Mouse (Mus musculus) heart, adult 18-20 months (tissue): ENCODE data around the gene Angptl6. TPM values are rescaled to one million over a fixed set of nuclear protein-coding genes. Genes with fewer than 3 reads are reported as not detected.

Source experiments
- DNase-seq, 2 experiments: peaks; one replicate each; pipeline ENCODE4 v3.0.0; 2021 to 2022; ENCODE audit warnings: mixed read lengths in 1 of 2
- long read RNA-seq, 2 experiments: library from polyadenylated mRNA; stranded (forward); transcript quantifications; one replicate each; pipeline ENCODE4 v2.0.0; 2021
- total RNA-seq, 2 experiments: library from RNA; stranded (reverse); gene quantifications; 2 replicates each; pipeline ENCODE4 v1.2.3; 2021

The Angptl6 gene
- 1 to 10 TPM; 4.3 to 4.4 TPM for total RNA-seq
- long read RNA-seq, experiment 1, partial matches to known transcripts = 16 of 17 reads
- long read RNA-seq, experiment 1, other reads (novel, unspliced or antisense) = 1 of 17 reads
- long read RNA-seq, experiment 2, partial matches to known transcripts = 5 of 6 reads
- long read RNA-seq, experiment 2, other reads (novel, unspliced or antisense) = 1 of 6 reads

DNA sequence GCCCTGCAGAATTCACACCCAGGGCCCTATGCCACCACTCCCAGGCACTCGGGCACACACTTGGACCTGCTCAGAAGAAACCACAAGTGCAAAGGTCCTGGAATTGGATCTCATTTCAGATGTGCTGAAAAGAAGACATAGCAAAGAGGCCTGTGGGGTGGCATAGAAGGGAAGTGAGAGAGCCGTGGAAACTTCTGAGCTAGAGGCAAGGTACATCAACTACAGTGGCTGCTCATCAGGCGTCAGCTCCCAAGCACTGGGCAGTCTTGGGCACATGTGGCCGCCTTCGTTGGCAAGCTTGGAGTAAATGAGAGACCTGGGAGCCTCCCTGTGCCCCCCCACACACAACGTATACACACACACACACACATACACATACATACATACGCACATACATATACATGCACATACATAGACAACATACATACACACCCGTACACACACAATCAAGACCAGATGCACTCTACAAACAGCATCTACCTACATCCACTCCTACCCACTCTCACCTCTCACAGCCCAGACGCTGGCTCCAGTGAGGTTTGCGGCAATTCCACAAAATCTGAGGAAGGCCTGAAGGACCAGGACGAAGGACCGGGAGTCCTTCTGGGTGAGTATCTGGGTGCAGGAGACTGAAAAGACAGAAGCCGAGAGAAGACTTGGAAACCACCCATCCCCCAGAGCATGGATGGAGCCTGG is at the start of gene Angptl6:
Gene Angptl6 (minus strand): TSS at position 631 of the 696 bp plus-strand sequence.
- no peak for DNase-seq

DNA sequence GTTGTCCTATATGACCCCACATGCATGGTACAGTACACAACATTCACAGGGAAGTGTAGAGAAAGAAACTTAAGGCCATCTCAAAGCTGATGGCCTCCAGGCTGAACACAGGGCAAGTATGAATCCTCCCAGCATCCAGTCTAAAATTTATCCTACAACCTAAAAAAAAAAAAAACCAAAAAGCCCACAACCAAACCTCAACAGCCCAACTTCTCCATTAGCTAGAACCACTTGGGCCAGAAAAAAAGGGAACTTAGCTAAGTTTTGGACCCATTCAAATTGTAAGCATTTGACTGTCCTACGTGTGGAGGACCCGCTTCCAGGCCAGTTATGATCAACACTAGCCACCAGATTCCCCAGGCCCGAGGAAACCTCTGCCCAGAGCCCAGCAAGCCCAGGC is 43.7 kb upstream of the Angptl6 start:
- no peak for DNase-seq

DNA sequence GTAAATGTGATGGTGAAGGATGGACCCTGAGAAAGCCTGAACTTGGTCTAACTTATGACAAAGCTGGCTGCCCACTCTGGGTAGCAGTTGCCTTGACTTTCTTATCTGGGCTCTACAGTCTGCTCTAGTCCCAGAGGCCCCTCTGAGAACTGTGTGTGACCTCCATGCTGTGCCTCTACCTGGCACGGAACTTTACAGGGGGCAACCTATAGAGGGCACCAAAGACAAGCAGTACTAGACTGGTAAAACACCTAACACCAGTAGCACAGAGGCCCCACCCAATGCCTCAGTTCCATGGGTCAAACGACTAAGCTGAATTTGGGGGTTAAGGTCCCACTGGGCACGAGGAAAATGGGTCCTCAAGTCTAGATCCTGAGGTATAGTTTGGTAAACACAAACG is 36.6 kb upstream of the Angptl6 start:
- DNase-seq = peak in 1 of 2 experiments; percentile 40

DNA sequence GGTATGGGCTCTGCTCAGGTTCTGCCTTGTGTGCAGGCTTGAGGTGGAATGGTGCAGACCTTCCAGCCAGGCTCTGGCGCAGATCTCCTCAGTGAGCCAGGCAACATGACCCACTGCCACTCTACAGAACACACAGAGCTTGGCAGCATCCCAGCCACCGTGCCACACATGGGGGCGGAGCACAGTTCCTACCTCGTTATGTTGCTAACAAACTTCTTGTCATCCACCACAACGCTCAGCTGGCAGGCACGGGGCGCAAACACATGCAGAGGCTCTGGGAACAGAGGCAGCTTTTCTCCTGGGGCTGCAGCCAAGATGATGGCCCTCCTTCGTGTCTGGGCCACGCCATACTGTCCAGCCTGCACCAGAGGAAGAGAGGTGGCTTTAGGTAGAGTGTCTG is 30.4 kb upstream of the Angptl6 start:
- DNase-seq = peak; percentile 59 to 62

DNA sequence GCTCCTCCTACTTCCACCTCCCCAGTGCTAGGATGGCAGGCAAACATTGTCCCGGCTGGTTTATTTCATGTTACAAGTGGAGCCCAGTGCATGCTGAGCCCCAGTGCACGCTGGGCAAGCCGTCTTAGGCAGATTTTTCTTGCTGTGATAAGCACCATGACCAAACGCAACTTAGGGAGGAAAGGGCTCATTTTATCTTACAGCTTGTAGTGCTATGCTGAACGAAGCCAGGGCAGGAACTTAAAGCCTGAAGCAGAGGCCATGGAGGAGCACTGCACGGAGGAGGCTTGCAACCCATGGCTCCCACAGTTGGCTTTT is 22.6 kb upstream of the Angptl6 start:
- DNase-seq = no peak

DNA sequence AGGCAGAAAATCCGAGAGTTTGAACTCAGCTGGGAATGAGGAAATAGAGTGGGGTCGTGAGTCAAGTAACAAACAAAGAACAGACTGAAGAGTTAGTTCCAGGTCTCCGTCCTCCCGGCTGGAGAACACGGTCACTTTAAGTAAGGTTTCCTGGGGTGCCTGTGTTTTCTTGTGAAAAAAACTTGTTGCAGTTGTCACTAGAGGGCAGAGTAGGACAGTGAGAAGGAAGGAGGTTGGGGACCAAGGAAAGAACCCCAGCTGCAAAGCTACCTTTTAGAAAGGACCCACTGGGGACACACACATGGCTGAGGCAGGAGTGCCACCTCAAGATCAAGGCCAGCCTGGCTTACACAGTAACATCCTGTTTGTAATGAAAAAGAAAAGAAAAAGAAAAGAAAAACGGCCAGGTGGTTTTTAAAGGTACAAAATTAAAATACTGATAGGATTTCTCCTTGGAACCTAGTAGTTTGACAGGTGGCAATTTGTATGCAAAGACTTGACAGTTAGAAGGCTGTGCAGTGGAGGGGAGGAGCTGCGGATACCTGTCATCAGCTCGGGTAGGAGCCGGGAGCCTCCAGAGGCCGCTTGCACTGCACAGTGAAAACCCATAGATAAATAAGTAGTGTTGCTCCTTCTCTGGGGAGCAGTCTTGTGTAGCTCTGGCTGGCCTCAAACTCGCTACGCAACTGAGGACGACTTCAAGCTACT is 22.1 kb upstream of the Angptl6 start:
- peak; percentile 57 to 73 for DNase-seq

DNA sequence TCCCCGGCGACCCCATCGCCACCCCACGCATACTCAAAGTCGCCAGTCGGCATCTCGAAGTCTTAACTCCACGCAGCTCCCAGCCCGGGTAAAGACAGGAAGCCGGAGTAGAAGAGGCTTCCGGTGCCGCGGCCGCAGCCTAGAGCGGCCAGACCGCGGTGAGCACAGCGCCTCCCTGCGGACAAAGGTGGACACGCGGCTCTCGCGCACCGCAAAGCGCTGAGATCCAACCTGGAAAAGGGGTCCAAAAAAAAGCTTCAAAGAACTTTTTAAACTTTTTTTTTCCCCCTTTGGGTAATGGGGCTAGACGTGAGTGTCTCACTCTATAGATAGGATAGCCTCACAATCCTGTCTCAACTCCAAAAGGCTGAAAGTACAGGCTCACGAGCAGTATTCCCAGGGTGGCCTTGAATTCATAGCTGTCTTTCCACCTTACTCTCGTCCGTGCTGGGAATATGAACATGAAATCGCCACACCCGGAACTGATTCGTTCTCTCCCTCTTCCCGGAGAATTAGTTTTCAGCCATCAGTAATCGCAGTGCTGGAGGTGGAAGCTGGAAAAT is 19.1 kb upstream of the Angptl6 start, which contains the start of gene Eif3g:
Gene Eif3g (minus strand): TSS at position 113 of the 563 bp plus-strand sequence.
- peak; percentile 83 to 90 for DNase-seq

DNA sequence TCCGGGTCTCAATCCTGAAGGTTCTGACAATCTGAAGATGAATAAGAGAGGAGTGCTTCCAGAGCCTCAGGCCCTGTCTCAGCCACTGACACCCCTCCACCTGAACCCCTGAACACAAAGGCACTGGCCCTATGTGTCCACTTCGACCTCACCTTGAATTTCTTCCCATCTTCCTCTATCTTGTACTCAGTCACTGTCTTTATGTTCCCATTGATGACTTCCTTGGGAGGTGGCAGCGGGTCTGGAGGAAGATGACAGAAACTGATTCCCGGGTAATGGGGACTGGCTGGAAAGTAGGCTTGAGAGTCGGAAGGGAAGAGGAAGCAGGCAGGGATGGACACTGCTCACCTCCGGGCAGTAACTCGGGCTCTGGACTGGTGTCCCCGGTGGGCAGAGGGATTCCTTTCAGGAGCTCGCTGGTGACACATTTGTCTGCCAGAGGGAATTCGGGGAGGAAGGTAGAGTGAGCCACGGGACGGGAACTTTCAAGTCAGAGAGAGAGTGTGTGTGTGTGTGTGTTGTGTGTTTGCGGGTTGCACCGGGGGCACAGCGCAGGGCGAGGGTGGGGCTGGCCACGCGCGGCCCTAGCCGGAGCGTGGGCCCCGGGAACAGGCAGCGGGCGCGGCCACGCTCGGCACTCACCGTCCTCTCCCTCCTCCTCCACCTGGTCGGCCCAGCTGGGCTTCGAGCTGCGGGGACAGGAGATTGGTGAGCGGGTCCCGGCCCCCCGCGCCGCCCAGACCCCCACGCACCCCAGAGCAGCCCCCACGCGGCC is 18.4 kb upstream of the Angptl6 start:
- no peak for DNase-seq

DNA sequence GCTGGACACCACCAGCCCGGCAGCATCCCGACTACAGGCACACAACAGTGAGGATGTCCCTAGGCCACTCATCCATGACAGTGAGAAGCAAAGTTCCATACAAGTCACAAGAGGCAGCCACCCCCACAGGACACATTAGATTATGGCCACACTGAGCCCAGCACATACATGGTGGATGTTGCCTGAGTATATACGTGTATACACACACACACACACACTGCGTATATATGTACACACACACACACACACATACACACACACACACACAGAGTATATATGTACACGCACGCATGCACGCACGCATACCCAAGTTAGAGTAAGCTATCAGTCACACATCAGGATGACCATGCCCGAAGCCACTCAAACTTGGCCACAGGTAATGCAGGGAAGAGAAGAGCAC is 15.9 kb upstream of the Angptl6 start:
- DNase-seq = no peak

DNA sequence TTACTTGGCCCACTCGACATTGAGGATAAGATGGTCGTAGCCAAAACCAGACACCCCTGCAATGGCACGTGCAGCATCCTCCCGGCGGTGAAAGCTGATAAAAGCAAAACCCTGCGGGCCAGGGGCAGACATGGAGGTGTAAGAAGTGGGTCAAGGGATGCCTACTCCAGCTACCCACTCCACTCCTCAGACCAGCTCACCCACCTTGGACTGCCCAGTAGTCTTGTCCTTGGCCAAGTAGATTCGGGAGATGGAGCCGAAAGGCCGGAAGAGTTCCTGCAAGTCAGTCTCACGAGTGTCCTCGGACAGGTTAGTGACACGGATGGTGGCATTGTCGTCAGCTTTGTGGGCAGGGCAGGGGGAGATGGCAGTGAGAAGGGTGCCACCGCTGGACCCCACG is 15.1 kb upstream of the Angptl6 start:
- no peak for DNase-seq

DNA sequence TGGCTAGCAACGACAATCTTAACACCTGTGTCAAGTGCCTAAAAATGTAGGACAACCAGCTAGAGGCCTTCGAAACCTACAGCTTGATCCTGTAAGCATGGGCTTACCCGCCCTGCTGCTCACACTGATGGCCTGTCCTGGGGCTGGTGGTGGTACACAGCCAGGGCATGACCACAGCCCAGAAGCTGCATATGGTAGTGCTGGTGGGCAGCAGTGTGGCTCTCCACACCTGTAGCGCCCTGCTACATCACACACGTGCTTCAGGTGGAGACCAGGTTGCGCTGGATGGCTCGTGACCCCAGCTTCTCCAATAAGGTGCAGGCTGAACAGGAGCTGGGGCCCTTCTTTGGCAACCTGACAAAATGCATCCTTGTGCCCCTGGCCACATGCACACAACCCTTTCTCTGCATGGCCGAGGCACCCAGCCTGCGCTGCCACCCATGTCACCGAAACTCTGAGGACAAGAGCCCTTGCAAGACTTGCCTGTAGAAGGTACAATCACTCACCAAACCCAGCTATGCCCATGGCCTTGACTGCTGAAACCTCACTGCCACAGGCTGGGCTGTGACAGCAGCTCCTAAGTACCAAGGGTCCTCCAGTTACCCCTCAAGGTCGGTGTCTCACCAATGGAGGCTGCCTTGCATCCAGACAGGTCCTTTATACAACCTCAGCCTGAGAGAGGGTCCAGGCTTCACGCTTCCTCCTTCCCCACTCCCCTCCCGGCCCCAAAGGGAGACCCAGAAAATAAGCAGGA is 14.2 kb upstream of the Angptl6 start:
- DNase-seq = no peak

DNA sequence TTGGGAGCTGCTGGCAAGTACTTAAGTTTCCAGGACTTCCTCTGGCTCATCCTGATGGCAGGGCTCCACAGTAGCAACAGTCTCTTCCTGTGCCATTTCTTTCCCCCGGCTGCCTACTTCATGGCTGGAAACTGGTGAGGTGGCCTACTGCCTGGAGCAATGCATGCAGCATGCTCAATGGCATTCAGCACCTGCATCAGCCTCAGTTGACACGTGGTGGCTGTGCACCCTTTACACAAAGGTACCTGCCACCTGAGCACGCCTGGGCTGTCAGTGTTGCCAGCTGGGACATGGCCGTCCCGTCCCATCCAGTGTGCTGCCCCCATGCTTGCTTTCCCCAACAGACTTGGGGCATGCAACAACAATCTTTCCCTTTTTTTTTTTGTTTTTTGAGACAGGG is 13.5 kb upstream of the Angptl6 start:
- DNase-seq = no peak

DNA sequence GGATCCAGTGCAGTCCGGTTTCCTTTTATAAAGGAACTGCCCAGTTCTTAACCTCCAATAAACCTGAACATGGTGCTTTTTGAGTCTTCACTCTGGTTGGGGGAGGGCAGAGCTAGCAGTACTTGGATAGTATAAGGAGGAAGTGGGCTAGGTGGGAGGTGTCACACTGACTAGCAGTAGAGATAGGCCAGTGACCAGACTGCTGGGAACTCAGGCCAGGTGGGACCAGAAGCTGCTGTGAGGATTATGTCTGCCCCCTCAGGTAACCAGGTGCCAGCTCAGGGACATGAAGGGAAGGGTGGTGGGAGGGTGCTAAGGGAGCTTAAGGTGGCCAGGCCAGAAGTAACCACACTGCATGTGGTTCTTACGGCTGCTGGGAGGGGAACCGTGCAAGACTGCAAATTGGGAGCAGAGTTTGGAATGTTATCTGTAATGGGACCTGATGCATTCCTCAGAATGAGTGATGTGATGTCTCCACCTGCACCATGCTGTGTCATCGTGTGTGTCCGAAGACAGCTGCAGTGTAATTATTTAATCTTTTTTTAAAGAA is 12.7 kb upstream of the Angptl6 start:
- DNase-seq = no peak

DNA sequence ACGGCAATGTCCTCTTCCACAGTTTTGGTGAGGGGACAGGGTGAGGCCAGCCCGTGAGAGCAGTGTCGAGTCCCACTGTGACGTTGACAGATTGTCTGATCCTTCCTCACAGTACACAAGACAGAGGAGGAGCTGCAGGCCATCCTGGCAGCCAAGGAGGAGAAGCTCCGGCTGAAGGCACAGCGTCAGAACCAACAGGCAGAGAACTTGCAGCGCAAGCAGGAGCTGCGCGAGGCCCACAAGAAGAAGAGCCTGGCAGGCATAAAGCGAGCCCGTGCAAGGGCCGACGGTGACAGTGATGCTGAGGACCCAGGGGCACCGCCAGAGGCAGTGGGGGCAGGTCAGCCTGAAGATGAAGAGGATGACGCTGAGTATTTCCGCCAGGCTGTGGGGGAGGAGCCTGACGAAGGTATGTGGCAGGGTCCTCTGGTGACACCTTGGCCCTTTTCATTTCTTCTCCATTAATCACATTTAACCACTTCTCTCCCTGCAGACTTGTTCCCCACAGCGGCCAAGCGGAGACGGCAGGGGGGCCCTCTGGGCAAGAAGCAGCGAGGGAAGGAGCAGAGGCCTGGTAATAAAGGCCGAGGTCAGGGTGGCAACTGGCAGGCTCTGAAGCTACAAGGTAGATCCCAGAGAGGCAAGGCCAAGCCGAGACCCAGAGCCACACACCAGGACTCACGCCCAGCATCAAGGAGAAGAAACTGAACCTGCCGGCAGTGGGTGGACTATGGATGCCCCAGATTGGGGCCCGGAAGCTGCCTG is 12.0 kb upstream of the Angptl6 start:
- DNase-seq = no peak

DNA sequence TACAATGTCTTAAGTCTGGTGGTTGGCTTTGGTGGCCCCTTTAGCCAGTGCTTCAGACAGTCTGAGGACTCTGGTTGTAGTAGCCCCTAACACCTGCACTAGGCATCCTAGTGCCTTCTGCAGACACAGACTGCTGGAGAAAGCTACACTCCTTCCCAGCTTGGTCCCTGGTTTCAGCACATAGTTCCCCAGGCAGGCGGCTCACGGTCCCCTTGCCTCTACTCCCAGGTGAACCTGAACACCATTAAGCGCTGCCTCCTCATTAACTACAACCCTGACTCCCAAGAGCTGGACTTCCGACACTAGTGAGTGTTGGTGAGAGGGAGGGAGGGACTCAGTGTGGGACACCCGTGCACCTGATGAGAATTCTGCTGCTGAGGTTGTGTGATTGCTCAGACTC is 10.9 kb upstream of the Angptl6 start:
- DNase-seq = no peak

DNA sequence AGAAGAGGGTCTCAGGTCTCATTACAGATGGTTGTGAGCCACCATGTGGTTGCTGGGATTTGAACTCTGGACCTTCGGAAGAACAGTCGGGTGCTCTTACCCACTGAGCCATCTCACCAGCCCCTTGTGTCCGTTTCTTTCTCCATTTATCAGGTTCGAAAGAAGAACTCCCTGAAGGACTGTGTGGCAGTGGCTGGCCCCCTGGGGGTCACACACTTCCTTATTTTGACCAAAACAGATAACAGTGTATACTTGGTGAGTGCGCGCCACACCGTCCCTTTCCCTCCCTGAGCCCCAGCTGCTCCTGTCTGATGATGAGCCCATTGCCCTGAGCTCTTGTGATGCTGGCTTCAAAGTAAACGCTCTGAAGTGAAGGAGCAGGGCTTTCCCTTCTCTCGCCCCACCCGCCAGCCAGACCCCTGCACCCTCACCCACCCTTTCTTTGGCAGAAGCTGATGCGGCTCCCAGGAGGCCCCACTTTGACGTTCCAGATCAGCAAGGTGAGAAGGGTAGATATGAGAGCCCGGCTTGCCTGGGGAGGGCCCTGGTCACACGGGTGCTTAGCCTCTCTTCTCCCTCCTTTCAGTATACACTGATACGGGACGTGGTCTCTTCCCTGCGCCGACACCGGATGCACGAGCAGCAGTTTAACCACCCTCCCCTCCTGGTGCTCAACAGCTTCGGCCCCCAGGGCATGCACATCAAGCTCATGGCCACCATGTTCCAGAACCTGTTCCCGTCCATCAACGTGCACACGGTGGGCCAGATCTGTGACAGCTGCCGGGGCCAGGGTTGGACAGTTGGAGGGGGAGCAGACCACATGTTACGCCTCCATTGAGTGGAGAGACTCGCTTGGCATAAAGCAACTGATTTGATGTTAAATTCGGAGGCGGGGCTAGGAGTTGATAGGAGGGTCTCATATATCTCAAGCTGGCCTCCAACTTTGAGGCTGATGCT is 9.9 kb upstream of the Angptl6 start:
- no peak for DNase-seq

DNA sequence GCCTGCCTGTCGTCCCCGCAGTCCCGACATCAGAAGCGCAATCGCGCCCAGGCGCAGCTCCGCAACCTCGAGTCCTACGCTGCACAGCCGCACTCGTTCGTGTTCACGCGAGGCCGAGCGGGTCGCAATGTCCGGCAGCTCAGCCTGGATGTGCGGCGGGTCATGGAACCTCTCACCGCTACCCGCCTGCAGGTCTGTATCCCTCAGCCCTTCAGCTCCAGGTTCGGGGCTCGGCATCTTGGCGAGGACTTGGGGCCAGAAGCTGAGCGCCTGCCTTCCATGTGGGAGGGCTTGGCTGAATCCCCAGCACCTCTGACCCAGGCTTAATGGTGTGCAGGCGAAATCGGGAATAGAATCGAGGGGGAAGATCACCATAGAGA is 8.8 kb upstream of the Angptl6 start:
- DNase-seq = no peak

DNA sequence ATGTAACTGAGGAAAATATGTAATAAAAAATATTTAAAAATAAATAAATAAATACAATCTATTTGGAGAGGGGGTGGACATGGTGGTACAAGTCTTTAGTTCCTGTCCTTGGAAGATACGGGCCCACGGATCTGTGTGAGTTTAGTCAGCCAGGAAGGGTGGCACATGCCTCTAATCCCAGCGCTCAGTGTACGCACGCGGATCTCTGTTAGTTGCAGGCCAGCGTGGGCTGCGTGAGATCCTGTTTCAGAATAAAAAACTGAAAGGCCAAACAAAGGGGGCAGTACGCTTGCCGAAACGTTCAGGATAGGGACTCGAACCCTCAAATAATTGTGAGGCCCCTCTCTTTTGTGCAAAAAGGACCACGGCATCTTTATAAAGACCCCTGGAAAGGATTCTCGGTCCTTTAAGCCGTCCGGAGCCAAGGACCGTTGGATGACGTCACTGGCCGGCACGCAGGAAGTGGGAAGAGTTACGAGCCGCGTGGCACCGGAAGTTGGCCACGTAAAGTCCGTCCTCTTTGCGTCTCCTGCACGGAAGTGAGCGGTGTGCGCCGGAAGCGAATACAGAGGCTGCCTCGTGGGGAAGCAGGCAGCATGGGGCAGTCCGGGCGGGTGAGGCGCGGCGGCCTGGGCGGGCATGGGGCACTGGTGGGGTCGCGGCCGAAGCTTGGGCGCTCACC is 8.3 kb upstream of the Angptl6 start, which contains the start of gene Ppan:
Gene Ppan (plus strand): TSS at position 472 of the 682 bp plus-strand sequence.
- peak; percentile 95 to 98 for DNase-seq

DNA sequence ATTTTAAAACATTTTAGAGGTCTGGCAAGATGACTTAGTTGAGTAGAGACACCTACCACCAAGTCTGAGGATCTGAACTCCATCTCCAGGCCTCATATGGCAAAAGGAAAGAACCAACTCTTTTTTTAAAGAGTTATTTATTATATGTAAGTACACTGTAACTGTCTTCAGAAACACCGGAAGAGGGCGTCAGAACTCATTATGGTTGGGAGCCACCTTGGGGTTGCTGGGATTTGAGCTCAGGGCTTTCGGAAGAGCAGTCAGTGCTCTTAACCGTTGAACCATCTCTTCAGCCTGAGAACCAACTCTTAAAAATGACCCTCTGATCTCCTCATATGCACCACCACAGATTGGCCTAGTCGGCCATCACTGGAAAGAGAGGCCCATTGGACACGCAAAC is 7.7 kb upstream of the Angptl6 start:
- DNase-seq = no peak
